Mouse (Mus musculus) cortical plate, adult 2 months (tissue): ENCODE measurements around the gene Rab43.

ENCODE experiments used
- CTCF ChIP-seq: fragments of 200-500 bp; IDR thresholded peaks from 2 replicates; pipeline ENCODE4 v1.5.1; 2011; ENCODE audit warnings: mild to moderate bottlenecking, control low read depth, low read length; ENCODE audit not compliant: insufficient read depth; ENCODE audit errors: extremely low read depth
- POLR2A ChIP-seq: fragments of 200-500 bp; IDR thresholded peaks from 2 replicates; pipeline ENCODE4 v1.6.1; 2011; ENCODE audit warnings: mild to moderate bottlenecking, low read length, control low read depth; ENCODE audit not compliant: insufficient read depth; ENCODE audit errors: extremely low read depth

- TF ChIP-seq POLR2A: no peak
- TF ChIP-seq CTCF: no peak
Observed at GRCm38 (mm10) chr6:87748078-87748477, 63.9 kb downstream of the Rab43 start.
